Mouse (Mus musculus) cerebellum, postnatal 4 days (tissue): ENCODE results near the gene Gm8677.
"Not testable (repeated sequence)": the region's sequence is repeated elsewhere in the genome, so short reads cannot be mapped to it uniquely, and the experiment has no call there.

Source experiments
- DNase-seq, 2 experiments: peaks; one replicate each; pipeline ENCODE4 v3.0.0; 2022; ENCODE audit warnings: low spot score in 2 of 2, mixed read lengths in 1 of 2

Gene Gm8677

GRCm38 (mm10) chr7:22534787-22535186, at the start of gene Gm8677:
TSS of gene Gm8677 (minus strand) at chr7:22534887.
- DNase-seq: not testable (repeated sequence)

- DNase-seq: not testable (repeated sequence)
These were observed 30.6 kb upstream of the Gm8677 start, which contains the start of gene Gm4201 for GRCm38 (mm10) chr7:22565243-22565642. TSS of gene Gm4201 (minus strand) at chr7:22565343.

- not testable (repeated sequence) for DNase-seq
These were observed 12.0 kb downstream of the Gm8677 start, which contains the start of gene Vmn1r152 for GRCm38 (mm10) chr7:22522667-22523066. TSS of gene Vmn1r152 (plus strand) at chr7:22522967.

GRCm38 (mm10) chr7:22499578-22499977, 35.1 kb downstream of the Gm8677 start, which contains the start of gene Vmn1r151:
TSS of gene Vmn1r151 (minus strand) at chr7:22499678.
- not testable (repeated sequence) for DNase-seq
